8 mouse cellular contexts compared by ENCODE assay signal in genomic region chr6:87838551-87839197, GRCm38 (mm10). TPM values are rescaled to one million over a fixed set of nuclear protein-coding genes. Genes with fewer than 3 reads are reported as not detected.
A peak's percentile ranks its signal among the peaks of the same experiment; 100 is the strongest.
DNase-seq lines count a peak whose midpoint lies in the region; ATAC-seq and TF ChIP-seq lines count a peak whose summit lies in the region.

Gene Isy1 (minus strand): TSS chr6:87838798.

- under 1% methylated on average over 46 of the region's 46 CpGs for WGBS in forebrain, embryonic 15.5 days
- under 1% methylated on average over 46 of the region's 46 CpGs for WGBS in lung, adult 2 months

- intact Hi-C loops in heart, postnatal 25 days (cut with DNase I), result loop anchor here (5.0 kb wide), 2 partner anchors 49 to 76 kb away; partner anchors contain the start of gene Copg1

- no peak for TF ChIP-seq CTCF in lung, adult 2 months (IDR thresholded peaks at IDR 0.05; ENCODE audit: insufficient read depth, low read length)

- H3K4me2 ChIP-seq in forebrain, embryonic 15.5 days (replicated peaks), result peak within 1 kb of the TSS; percentile 53

- ATAC-seq in forebrain, embryonic 15.5 days (replicated peaks), result peak; percentile 98
- peak; percentile 96 for ATAC-seq in neutrophil, adult 5-6 weeks (ENCODE audit: extremely low read depth, insufficient number of reproducible peaks, low FRiP score, poor library complexity, severe bottlenecking)

- H3K9me3 ChIP-seq in ES-E14 (ENCODE audit: control insufficient read depth, insufficient read depth, low read depth, low read length), result no peaks in the 10 kb centered on the region
- H3K9me3 ChIP-seq in forebrain, embryonic 15.5 days, result no peaks in the 10 kb centered on the region

- H3K4me3 ChIP-seq in ES-E14 (ENCODE audit: insufficient read depth in 1 of 2, low read depth in 1 of 2, low read length in 2 of 2, poor library complexity in 1 of 2, severe bottlenecking in 1 of 2), result peak within 1 kb of the TSS; percentile 77 to 86
- H3K4me3 ChIP-seq in forebrain, embryonic 15.5 days, result peak within 1 kb of the TSS; percentile 81
- H3K4me3 ChIP-seq in lung, adult 2 months (replicated peaks; ENCODE audit: extremely low read depth, low read depth, low read length), result peak within 1 kb of the TSS; percentile 88

- H3K4me1 ChIP-seq in ES-E14 (ENCODE audit: control insufficient read depth in 2 of 2, insufficient read depth in 2 of 2, low read length in 2 of 2, poor library complexity in 1 of 2), result no peaks in the 10 kb centered on the region
- H3K4me1 ChIP-seq in forebrain, embryonic 15.5 days, result peaks cover 14% of the 10 kb centered on the region
- no peaks in the 10 kb centered on the region for H3K4me1 ChIP-seq in lung, adult 2 months (ENCODE audit: control insufficient read depth, insufficient read depth, low read length)

- peak within 1 kb of the TSS; percentile 71 for H3K27ac ChIP-seq in ES-E14 (ENCODE audit: insufficient read depth, low read depth, low read length, poor library complexity, severe bottlenecking)
- H3K27ac ChIP-seq in forebrain, embryonic 15.5 days (replicated peaks), result peak within 1 kb of the TSS; percentile 91

- H3K36me3 ChIP-seq in ES-E14 (ENCODE audit: control insufficient read depth, insufficient read depth, low read length, poor library complexity, severe bottlenecking), result peaks cover 19% of the 10 kb centered on the region
- H3K36me3 ChIP-seq in forebrain, embryonic 15.5 days, result peaks cover 41% of the 10 kb centered on the region

- DNase-seq in ES-E14 (ENCODE audit: low read depth, low spot score), result peak; percentile 93
- peak; percentile 96 for DNase-seq in cerebellum, adult 11-12 months
- peak; percentile 90 for DNase-seq in heart, postnatal 25 days (ENCODE audit: low spot score)
- DNase-seq in layer of hippocampus, adult 18-20 months (ENCODE audit: low spot score in 2 of 2), result peak; percentile 96 to 98
- DNase-seq in lung, adult 2 months, result peak; percentile 90
- peak; percentile 80 to 89 for DNase-seq in thymus, adult 18-20 months

- H3K9ac ChIP-seq in ES-E14 (ENCODE audit: insufficient read depth, low read depth, low read length, poor library complexity, severe bottlenecking), result peak within 1 kb of the TSS; percentile 93
- peak within 1 kb of the TSS; percentile 88 for H3K9ac ChIP-seq in forebrain, embryonic 15.5 days (replicated peaks)

- peak; percentile 91; the same call in 1 of the 2 replicates for TF ChIP-seq POLR2A in lung, adult 2 months (IDR thresholded peaks at IDR 0.05; ENCODE audit: borderline replicate concordance, extremely low read depth, low read depth, low read length)

- in situ Hi-C loops in ES-E14 (cut with MboI; ENCODE audit: low sequenced_read_pairs in 2 of 2, unreplicated experiment in 2 of 2), result no loop called here

- H3K27me3 ChIP-seq in forebrain, embryonic 15.5 days, result no peaks in the 10 kb centered on the region

TF ChIP-seq in ES-E14, 5 proteins besides CTCF, POLR2A, EP300 and RAD21:
- TF ChIP-seq CHD2 (IDR thresholded peaks at IDR 0.05; ENCODE audit: low read depth, low read length) (peak; percentile 69; the same call in 1 of the 2 replicates), HCFC1 (IDR thresholded peaks at IDR 0.05; ENCODE audit: borderline replicate concordance, insufficient read depth, low read length) (peak; percentile 87), ZNF384 (IDR thresholded peaks at IDR 0.05; ENCODE audit: low read depth, low read length) (no peak), MAFK (IDR thresholded peaks at IDR 0.05; ENCODE audit: insufficient read depth, low read depth, low read length) (no peak), ZC3H11A (IDR thresholded peaks at IDR 0.05; ENCODE audit: borderline replicate concordance, low read depth, low read length) (no peak)

RNA-seq across cellular contexts. Expression of gene Isy1, which starts in this region (rescaled TPM):
- 34.6 and 48.8 TPM in 2 replicates for total RNA-seq in ES-E14 (2012; rRNA removed)
- polyA plus RNA-seq in forebrain, embryonic 15.5 days (2015; fragmentation: Nextera tagmentation; extraction: Ambion mirVana), result 37.8 and 38.7 TPM in 2 replicates
- 10 to 100 TPM; 19.5 to 21.9 TPM for total RNA-seq in heart, postnatal 25 days (2021)
- 10 to 100 TPM; 24.1 to 25.0 TPM for total RNA-seq in layer of hippocampus, adult 18-20 months (2021)
- 21.2 and 21.4 TPM in 2 replicates for polyA plus RNA-seq in lung, adult 2 months (2012; rRNA removed)
- 26.0 and 48.2 TPM in 2 replicates for total RNA-seq in neutrophil, adult 5-6 weeks (2017)

Comparison
In these comparisons a context has a peak if more than half of its experiments do, and no peak if none do; other contexts are left out.
1. Peak in every context shown above with its lines: DNase-seq, ATAC-seq, H3K4me3 ChIP-seq and H3K27ac ChIP-seq.